Mouse (Mus musculus): ENCODE data around the gene Ccdc60. TPM values are rescaled to one million over a fixed set of nuclear protein-coding genes. Genes with fewer than 3 reads are reported as not detected.
"Not testable (repeated sequence)": the region's sequence is repeated elsewhere in the genome, so short reads cannot be mapped to it uniquely, and the experiment has no call there.

Ccdc60 gene
- not detected for total RNA-seq (2021)
- long read RNA-seq, experiment 1: 0 reads
- long read RNA-seq, experiment 2: 0 reads

DNA sequence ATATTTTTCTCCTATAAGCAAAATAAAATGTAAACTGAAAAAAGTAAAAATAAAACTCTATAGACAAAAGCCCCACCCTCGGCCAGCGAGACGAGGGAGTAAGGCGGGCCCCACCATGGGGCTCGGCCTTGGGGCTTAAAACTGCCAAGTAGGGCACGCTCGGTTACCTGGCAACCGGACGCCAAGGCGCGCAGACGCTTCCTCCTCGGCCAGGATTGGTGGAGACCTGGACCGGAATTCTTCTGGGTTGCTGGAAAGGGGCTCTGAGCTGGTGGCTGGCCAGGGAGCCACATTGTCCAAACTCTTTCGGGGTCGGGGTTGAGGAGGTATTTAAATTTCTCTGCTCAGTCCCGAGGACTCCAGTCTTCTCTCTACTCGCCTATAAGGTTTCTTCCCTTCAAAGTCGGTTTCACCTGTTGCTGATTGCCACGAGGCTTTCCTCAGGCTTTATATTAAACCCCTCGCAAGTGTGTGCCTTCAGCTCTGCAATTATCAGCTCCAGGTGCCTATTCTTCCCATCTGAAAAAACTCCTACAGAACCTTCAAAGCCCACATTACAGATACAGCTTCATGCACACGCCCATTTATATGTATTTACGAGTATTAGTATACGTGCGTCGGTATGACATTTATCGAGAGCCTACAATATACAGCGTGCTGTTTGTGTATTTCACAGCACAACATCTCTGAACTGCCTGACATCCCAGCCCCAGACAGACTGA, at the start of gene Ccdc60:
Gene Ccdc60, minus strand, starts transcription at position 137 of the 722 bp plus-strand sequence.
- DNase-seq: peak; percentile 9 to 14
- intact Hi-C loops (cut with DNase I): no loop called here

GRCm38 (mm10) chr5:116336191-116336590, 47.4 kb upstream of the Ccdc60 start:
- intact Hi-C loops (cut with DNase I): no loop called here
- peak in 1 of 2 experiments; percentile 1 for DNase-seq

DNA sequence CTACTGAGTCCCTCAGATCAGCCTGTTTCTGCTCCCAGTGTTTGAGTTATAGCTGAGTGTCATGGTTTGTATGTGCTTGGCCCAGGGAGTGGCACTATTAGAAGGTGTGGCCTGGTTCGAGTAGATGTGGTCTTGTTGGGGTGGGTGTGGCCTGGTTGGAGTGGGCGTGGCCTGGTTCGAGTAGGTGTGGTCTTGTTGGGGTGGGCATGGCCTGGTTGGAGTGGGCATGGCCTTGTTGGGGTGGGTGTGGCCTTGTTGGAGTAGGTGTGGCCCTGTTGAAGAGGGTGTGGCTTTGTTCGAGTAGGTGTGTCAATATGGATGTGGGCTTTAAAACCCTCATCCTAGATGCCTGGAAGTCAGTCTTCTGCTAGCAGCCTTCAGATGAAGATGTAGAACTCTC, 40.1 kb upstream of the Ccdc60 start:
- DNase-seq: no peak
- intact Hi-C loops (cut with DNase I): no loop called here

DNA sequence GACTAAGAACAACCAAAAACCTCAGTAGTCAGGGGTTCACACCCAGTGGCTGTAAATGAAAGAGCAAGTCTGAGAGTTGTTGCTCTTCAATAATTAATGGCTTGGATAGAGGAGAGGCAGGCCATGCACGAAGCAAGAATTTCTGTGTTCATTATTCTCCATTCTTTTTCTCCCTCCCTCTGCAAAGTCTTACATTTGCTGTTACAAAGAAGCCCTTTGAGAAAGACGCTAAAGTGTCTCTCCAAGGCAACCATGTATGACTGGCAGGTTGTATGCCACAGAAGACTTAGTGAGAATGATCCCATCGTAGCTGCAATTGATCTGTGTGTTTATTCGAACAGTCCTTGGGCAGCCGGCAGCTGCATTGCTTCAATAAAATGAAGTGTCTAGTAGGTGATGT, 34.6 kb upstream of the Ccdc60 start:
- intact Hi-C loops (cut with DNase I): no loop called here
- DNase-seq: no peak

DNA sequence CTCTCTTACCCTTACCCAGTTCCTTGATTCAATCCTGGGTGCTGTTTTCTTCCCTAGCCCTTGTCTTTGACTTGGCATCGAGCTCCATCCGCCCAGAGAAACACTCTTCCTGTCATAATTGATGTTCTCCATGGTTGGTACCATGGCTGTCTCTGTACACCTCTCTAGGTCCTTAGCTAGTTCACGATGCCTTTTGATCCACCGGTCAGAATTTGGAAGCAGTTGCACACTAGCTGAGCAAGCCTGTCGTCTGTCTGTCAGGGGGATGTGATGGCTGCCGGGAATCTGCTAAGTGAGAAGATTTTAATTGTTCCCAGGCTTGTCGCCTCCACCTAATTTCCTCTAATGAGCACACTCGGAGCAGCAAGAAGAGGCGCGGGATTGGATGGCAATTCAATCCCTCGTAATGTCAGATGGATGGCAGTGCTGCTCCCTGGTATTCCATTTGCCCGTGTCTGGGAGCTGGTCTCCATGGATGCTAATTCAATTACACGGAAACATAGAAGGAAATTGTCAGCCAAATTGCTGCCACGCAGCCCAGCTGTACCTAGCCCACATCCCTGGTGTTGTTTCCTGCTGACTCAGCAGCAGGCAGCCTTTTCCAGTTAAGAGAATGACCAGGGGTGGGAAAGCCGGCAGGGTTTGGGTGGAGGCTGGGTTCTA, 33.7 kb upstream of the Ccdc60 start:
- DNase-seq: no peak
- intact Hi-C loops (cut with DNase I): no loop called here

DNA sequence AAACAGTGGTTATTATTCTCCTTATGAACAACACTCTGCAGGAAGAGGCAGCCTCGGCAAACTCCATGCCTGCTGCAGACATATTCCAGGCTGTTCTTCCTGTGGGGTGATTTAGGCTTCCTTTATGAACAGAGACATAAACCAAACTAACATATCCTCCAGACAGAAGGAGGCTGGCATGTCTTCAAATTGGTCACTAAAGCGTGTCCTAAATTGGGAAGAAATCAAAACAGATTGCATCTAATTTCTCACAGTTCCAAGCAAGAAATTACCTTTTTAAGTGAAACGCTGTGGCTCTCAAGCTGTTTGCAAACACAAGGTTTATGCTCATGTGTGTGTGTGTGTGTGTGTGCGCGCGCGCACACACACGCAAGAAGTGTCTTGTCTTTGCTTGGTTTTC, 24.9 kb upstream of the Ccdc60 start:
- intact Hi-C loops (cut with DNase I): no loop called here
- DNase-seq: no peak

DNA sequence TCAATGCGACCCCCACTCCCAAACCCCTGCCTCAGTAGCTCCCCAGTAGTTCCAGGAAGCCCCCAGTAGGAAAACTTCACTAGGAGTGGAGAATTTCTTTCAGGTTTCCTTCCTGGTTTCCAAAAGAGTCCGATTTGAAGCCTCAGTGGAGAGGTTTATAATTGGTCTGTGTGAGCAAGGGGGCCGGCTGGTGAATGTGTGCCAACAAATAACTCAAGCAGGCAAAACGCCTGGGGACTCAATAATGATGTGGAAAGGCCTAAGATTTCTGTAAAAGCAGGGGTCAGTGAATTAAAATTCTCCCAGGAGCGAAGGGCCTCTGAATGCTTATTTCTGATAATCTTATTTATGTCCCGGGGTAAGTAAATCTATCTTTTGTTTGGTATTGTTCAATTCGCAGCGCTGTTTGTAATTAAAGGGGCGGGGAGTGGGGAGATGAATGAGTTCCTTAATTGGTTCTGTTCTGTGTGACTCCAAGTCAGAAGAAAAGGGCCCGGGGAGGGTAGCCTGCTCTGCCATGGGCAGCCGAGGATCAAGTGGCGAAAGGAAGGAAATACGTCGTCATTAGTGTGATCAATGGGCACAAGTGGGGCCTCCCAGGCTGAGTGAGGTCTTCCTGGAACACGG, 23.4 kb upstream of the Ccdc60 start:
- no peak for DNase-seq
- intact Hi-C loops (cut with DNase I): no loop called here

- DNase-seq: no peak
These were observed 22.9 kb upstream of the Ccdc60 start for GRCm38 (mm10) chr5:116311636-116312035.

DNA sequence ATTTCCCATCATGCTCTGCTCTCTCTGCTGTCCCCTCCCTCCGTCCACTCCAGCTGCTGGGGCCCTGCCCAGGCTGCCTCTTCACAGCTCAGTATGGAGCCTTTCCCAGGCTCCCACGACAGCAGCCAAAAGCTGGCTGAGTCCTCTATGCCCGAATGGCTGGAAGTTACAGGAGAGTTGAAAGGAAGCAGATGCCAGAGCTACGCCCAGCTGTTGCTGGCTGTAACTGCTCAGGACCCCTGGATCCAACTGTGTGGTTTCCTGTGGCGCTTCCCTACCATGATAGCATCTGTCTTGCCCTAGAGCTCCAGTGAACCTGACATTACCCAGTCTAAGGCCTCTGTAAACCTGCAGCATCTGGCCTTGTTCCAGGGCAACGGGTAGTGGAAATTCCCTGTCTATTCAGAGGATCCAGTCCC, 20.6 kb upstream of the Ccdc60 start:
- intact Hi-C loops (cut with DNase I): no loop called here
- DNase-seq: peak; percentile 16 to 42

More at GRCm38 (mm10) chr5:116311636-116312035, 22.9 kb upstream of the Ccdc60 start:
- intact Hi-C loops (cut with DNase I): no loop called here

DNA sequence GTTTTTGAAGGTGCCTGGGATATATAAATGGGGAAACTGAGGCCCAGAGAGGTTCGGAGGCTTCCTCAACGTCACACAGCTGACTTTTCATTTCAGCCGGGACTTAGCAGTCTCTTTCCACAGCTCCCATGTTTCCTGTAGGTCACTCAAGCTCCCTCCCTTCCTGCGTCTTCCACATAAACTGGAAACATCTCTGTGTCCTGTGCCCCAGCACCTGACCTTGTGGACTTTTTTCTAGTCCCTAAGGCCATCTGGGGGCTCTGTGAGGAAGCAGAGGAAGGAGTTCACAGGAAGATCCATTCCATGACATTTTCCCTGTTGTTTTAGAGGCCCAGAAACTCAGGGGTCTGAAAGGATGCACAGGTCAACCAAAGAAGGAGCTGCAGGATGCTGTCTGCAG, 16.8 kb upstream of the Ccdc60 start:
- no peak for DNase-seq
- intact Hi-C loops (cut with DNase I): no loop called here

- intact Hi-C loops (cut with DNase I); DNase-seq: not testable (repeated sequence)
These were observed 16.4 kb upstream of the Ccdc60 start for GRCm38 (mm10) chr5:116305146-116305545.

- intact Hi-C loops (cut with DNase I): no loop called here
- DNase-seq: no peak
These were observed 12.2 kb upstream of the Ccdc60 start for GRCm38 (mm10) chr5:116300984-116301383.

DNA sequence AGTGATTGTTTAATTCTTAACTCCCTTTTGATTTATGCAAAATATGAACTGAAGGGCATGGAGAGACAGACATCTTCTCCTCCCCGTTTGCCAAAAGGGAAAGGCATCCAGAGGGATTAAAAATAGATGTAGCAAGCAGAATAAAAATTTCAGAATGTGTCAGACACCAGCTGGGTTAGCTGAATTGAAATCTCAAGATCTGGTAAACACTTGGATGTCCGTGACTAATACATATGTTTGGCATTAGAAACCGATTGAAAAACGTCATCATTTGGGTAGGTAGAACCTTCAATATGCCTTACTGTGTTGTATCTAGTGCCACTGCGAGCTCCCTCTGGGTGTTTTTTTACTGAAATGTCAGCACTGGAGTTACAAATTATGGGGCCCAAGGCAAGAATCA, 4.7 kb upstream of the Ccdc60 start:
- intact Hi-C loops (cut with DNase I): no loop called here
- no peak for DNase-seq

DNA sequence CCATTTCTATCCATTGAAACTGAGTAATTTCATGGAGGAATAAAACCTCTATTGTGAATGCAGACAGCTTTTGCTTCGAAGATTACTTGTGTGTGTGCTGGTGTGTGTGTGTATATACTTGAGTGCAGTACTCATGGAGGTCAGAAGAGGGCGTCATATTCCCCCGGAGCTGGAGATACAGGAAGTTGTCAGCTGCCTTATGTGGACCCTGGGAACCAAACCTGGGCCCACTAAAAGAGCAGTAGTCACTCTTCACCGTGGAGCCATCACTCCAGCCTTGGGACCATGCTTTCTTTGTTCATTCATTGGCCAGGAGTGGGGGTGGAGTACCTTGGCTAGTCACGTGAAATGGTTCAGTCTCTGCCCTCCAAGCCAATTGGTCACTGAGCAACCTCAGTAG, 1.8 kb upstream of the Ccdc60 start:
- intact Hi-C loops (cut with DNase I): no loop called here

GRCm38 (mm10) chr5:116289897-116290296, 1.1 kb upstream of the Ccdc60 start:
- DNase-seq: no peak
- intact Hi-C loops (cut with DNase I): no loop called here

More for the DNA sequence above, 1.8 kb upstream of the Ccdc60 start:
- DNase-seq: no peak

DNA sequence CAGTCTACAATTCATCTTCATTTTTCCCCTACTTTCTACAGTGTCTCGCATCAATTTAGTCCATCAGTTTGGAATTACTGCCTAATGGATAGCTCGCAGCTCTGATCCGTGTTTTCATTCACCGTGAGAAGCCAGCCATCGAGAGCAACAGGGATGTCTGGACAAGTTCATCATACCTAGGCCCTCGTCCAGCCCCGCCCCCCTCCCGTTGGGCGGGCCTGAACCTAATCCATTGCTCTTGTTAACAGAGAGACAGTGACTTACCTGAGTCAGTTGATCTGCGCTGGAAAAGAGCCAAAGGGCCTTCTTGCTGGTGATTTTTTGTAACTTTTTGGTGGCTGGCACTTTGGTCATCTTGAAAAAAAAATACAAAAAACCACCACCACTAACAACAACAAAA, 602 bp downstream of the Ccdc60 start:
- intact Hi-C loops (cut with DNase I): no loop called here
- DNase-seq: no peak

- intact Hi-C loops (cut with DNase I): no loop called here
- DNase-seq: no peak
These were observed 3.1 kb downstream of the Ccdc60 start for GRCm38 (mm10) chr5:116285532-116286176.

GRCm38 (mm10) chr5:116280518-116280917, 8.3 kb downstream of the Ccdc60 start:
- no peak for DNase-seq
- intact Hi-C loops (cut with DNase I): no loop called here

GRCm38 (mm10) chr5:116278436-116278918, 10.3 kb downstream of the Ccdc60 start:
- DNase-seq: no peak
- intact Hi-C loops (cut with DNase I): no loop called here

DNA sequence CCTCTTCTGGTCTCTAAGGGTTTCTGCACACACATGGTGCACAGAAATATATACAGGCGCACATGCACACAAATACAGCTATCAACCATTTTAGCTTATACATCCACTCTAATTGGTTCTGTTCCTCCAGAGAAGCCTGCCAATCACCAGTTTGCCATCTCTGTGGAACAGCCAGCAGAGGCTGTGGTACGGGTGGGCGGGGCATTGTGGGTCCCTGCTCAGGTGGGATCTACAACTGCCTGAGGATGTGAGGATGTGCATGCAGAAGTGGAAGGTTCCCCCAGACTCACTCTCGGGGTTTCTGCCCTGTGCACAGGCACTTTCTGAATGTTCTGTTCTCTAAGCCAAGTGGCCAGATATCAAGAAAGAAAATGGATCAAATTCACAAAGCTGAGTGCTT, 10.8 kb downstream of the Ccdc60 start:
- intact Hi-C loops (cut with DNase I): no loop called here
- DNase-seq: no peak

DNA sequence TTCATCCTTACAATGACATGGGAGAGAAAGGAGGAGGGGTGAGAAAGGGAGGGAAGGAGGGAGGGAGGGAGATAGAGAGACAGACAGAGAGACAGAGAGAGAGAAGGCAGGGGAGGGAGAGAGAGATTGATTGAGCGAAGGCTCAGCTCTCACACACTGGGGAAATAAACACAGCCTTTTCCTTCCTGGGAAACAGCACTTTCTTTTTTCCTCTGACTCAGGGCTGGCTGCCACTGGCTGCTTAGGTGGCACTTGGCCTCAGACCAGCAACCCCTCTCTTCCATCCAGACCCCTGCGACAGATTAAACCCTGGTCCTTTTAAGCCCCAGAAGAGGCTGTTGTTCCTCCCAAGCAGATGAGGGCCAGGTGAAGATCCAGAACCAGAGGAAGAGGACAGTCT, 14.0 kb downstream of the Ccdc60 start:
- intact Hi-C loops (cut with DNase I): no loop called here
- no peak for DNase-seq

Measured in heart, postnatal 14 days (tissue).